Mouse (Mus musculus) thymus, adult 2 months (tissue): Measurements from ENCODE around the gene Erlin1.

Experiments
- CTCF ChIP-seq: fragments of 200-500 bp; IDR thresholded peaks from 2 replicates; pipeline ENCODE4 v1.5.1; 2012; ENCODE audit warnings: mild to moderate bottlenecking, control low read depth, low read length, moderate library complexity, borderline replicate concordance; ENCODE audit not compliant: control insufficient read depth, poor library complexity, insufficient read depth; ENCODE audit errors: extremely low read depth
- POLR2A ChIP-seq: fragments of 200-500 bp; IDR thresholded peaks from 2 replicates; pipeline ENCODE4 v1.6.1; 2012; ENCODE audit warnings: mild to moderate bottlenecking, low read length, control low read depth, moderate library complexity; ENCODE audit not compliant: control insufficient read depth, poor library complexity, insufficient read depth; ENCODE audit errors: extremely low read depth

- no peak for TF ChIP-seq CTCF
- no peak for TF ChIP-seq POLR2A
Observed at GRCm38 (mm10) chr19:44032046-44032744, 37.4 kb downstream of the Erlin1 start.
